Mouse (Mus musculus): ENCODE measurements around the gene Zswim7. TPM values are rescaled to one million over a fixed set of nuclear protein-coding genes. Genes with fewer than 3 reads are reported as not detected.

Gene Zswim7
- total RNA-seq, 4 experiments from 2014 or later: 17.2 to 22.7 (median 18.7) TPM

- no peak for DNase-seq (ENCODE audit: low spot score in 2 of 2)
These were observed 22.0 kb downstream of the Zswim7 start for GRCm38 (mm10) chr11:62259214-62259613.

GRCm38 (mm10) chr11:62253380-62253779, 27.8 kb downstream of the Zswim7 start:
- DNase-seq (ENCODE audit: low spot score in 2 of 2): no peak

GRCm38 (mm10) chr11:62251047-62251446, 30.1 kb downstream of the Zswim7 start:
- DNase-seq (ENCODE audit: low spot score in 2 of 2): no peak

- DNase-seq (ENCODE audit: low spot score in 2 of 2): no peak
These were observed 31.7 kb downstream of the Zswim7 start for GRCm38 (mm10) chr11:62249266-62250037.

- peak in 1 of 2 experiments; percentile 24 for DNase-seq (ENCODE audit: low spot score in 2 of 2)
These were observed 32.6 kb downstream of the Zswim7 start, which contains the start of gene Adora2b for GRCm38 (mm10) chr11:62248401-62249244. Gene Adora2b, plus strand, starts transcription at chr11:62248984.

GRCm38 (mm10) chr11:62247759-62248400, 33.3 kb downstream of the Zswim7 start:
- no peak for DNase-seq (ENCODE audit: low spot score in 2 of 2)

- no peak for DNase-seq (ENCODE audit: low spot score in 2 of 2)
These were observed 36.7 kb downstream of the Zswim7 start for GRCm38 (mm10) chr11:62244471-62244870.

GRCm38 (mm10) chr11:62243871-62244270, 37.3 kb downstream of the Zswim7 start:
- DNase-seq (ENCODE audit: low spot score in 2 of 2): no peak

- DNase-seq (ENCODE audit: low spot score in 2 of 2): no peak
These were observed 40.4 kb downstream of the Zswim7 start for GRCm38 (mm10) chr11:62240631-62241261.

- no peak for DNase-seq (ENCODE audit: low spot score in 2 of 2)
These were observed 56.4 kb downstream of the Zswim7 start for GRCm38 (mm10) chr11:62224797-62225196.

GRCm38 (mm10) chr11:62223962-62224361, 57.2 kb downstream of the Zswim7 start:
- no peak for DNase-seq (ENCODE audit: low spot score in 2 of 2)

- DNase-seq (ENCODE audit: low spot score in 2 of 2): no peak
These were observed 57.8 kb downstream of the Zswim7 start for GRCm38 (mm10) chr11:62223416-62223815.

GRCm38 (mm10) chr11:62220756-62221510, 60.2 kb downstream of the Zswim7 start:
- DNase-seq (ENCODE audit: low spot score in 2 of 2): no peak

- no peak for DNase-seq (ENCODE audit: low spot score in 2 of 2)
These were observed 63.4 kb downstream of the Zswim7 start for GRCm38 (mm10) chr11:62217751-62218150.

Other genes with a start within 250 kb of the Zswim7 start
- gene Adora2b, start 32.4 kb downstream of the Zswim7 start, total RNA-seq (2022): 1 to 10 TPM; 6.2 to 8.1 (median 7.1) TPM
- 10 to 100 TPM; 82.4 to 93.4 (median 88.3) TPM for gene Ttc19, start 98 bp upstream of the Zswim7 start, total RNA-seq (2022)
- gene Pigl, start 177.1 kb upstream of the Zswim7 start, total RNA-seq (2022): 1 to 10 TPM; 4.7 to 6.6 (median 5.9) TPM
- gene Ncor1, start 177.2 kb upstream of the Zswim7 start, total RNA-seq (2022): 100 to 1,000 TPM; 238 to 310 (median 267) TPM